Mouse (Mus musculus) stomach, postnatal 0 days (tissue): ENCODE data around the gene Rab17. TPM values are rescaled to one million over a fixed set of nuclear protein-coding genes. Genes with fewer than 3 reads are reported as not detected.

Experiments
- ATAC-seq: fragments of 200-750 bp; cut with Nextera tagmentation; 2 replicates; pipeline ENCODE4 v1.8.0; 2017; ENCODE audit not compliant: low FRiP score, low TSS enrichment
- DNase-seq: peaks from one replicate; pipeline ENCODE4 v3.0.0-alpha.2; 2016; ENCODE audit warnings: low spot score
- H3K27ac ChIP-seq: fragments of 300-500 bp; sonication (generic); replicated peaks from 2 replicates; pipeline ENCODE4 v1.5.1; 2014; ENCODE audit warnings: mild to moderate bottlenecking, control low read depth
- H3K27me3 ChIP-seq: fragments of 300-500 bp; sonication (generic); 2 replicates; pipeline ENCODE4 v1.6.1; 2014; ENCODE audit warnings: low read length; ENCODE audit not compliant: control insufficient read depth, insufficient read depth
- H3K36me3 ChIP-seq: fragments of 300-500 bp; sonication (generic); 2 replicates; pipeline ENCODE4 v1.6.1; 2014; ENCODE audit warnings: low read length, mixed read lengths; ENCODE audit not compliant: control insufficient read depth, insufficient read depth
- H3K4me1 ChIP-seq: fragments of 300-500 bp; sonication (generic); replicated peaks from 2 replicates; pipeline ENCODE4 v1.6.1; 2014; ENCODE audit warnings: antibody characterized with exemption; ENCODE audit not compliant: control insufficient read depth, insufficient read depth
- H3K4me2 ChIP-seq: fragments of 300-500 bp; sonication (generic); replicated peaks from 2 replicates; pipeline ENCODE4 v1.6.1; 2014; ENCODE audit warnings: low read depth, mild to moderate bottlenecking, control low read depth, moderate library complexity
- H3K4me3 ChIP-seq: fragments of 300-500 bp; sonication (generic); 2 replicates; pipeline ENCODE4 v1.5.1; 2014; ENCODE audit warnings: low read depth, low read length, control low read depth
- H3K9ac ChIP-seq: fragments of 300-500 bp; sonication (generic); 2 replicates; pipeline ENCODE4 v1.6.1; 2014; ENCODE audit warnings: mild to moderate bottlenecking, low read length, control low read depth, mixed read lengths
- H3K9me3 ChIP-seq: fragments of 300-500 bp; sonication (generic); 2 replicates; pipeline ENCODE4 v1.6.1; 2016; ENCODE audit warnings: low read length; ENCODE audit not compliant: control insufficient read depth
- CTCF ChIP-seq: IDR thresholded peaks from 2 replicates; pipeline ENCODE4 v1.5.1; 2016; ENCODE audit warnings: antibody characterized with exemption, low read depth, mild to moderate bottlenecking, moderate library complexity
- EP300 ChIP-seq: optimal IDR thresholded peaks from 2 replicates; pipeline ENCODE3; 2016; ENCODE audit warnings: antibody characterized with exemption
- WGBS: fragments of 180-500 bp; shearing (Covaris S2); extraction: QIAGEN DNeasy Blood & Tissue Kit; methylation state at CpG from one replicate; pipeline ENCODE4 v1.1.7; 2014; 5-methylcytosine and 5-hydroxymethylcytosine counted together
- polyA plus RNA-seq: library from polyadenylated mRNA; unstranded; fragments of >200 nt; fragmentation: Nextera tagmentation; extraction: Ambion mirVana; gene quantifications from 2 replicates; pipeline ENCODE4 v1.2.1, GENCODE M21; 2015

Gene Rab17
- polyA plus RNA-seq, 1 experiment from 2014 or later: 5.7 TPM

GRCm38 (mm10) chr1:91003522-91004253 lies 34.2 kb upstream of the Rab17 start:
- Histone ChIP-seq H3K9me3 (no peaks in the 10 kb centered on the region), H3K36me3 (no peaks in the 10 kb centered on the region), H3K9ac (no peak overlapping the region), H3K4me2 (no peak overlapping the region), H3K4me1 (peaks cover 4% of the 10 kb centered on the region), H3K27ac (no peak overlapping the region), H3K27me3 (no peaks in the 10 kb centered on the region), H3K4me3 (no peak overlapping the region)
- 70% methylated on average over 8 of the region's 8 CpGs for WGBS
- no peak for ATAC-seq
- DNase-seq: no peak
- TF ChIP-seq CTCF: no peak

DNA sequence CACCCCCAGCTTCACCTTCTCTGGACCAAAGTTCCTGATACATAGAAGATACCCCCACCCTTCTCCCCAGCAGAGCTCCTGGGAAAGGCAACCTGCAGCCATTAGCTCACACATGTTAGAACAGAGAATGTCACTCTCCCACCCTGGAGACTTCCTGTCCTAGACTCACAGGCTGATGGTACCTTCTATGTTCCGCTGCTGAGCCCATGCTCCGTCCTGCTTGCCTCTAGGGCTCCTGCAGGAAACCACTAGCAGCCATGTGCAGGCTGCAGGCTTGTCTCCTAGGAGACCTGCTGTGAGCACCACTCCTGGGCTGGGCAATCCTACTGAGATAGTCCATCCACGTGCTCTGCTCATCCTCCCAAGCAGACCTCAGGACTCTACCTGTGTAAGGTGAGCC lies 33.2 kb upstream of the Rab17 start:
- DNase-seq (no peak), ATAC-seq (no peak)
- Histone ChIP-seq H3K27ac (no peak overlapping the region), H3K4me3 (no peak overlapping the region), H3K4me2 (no peak overlapping the region), H3K36me3 (no peaks in the 10 kb centered on the region), H3K4me1 (peaks cover 4% of the 10 kb centered on the region), H3K9me3 (no peaks in the 10 kb centered on the region), H3K9ac (no peak overlapping the region), H3K27me3 (no peaks in the 10 kb centered on the region)
- WGBS: 85% methylated on average over 3 of the region's 3 CpGs
- TF ChIP-seq EP300 (no peak), CTCF (no peak)

DNA sequence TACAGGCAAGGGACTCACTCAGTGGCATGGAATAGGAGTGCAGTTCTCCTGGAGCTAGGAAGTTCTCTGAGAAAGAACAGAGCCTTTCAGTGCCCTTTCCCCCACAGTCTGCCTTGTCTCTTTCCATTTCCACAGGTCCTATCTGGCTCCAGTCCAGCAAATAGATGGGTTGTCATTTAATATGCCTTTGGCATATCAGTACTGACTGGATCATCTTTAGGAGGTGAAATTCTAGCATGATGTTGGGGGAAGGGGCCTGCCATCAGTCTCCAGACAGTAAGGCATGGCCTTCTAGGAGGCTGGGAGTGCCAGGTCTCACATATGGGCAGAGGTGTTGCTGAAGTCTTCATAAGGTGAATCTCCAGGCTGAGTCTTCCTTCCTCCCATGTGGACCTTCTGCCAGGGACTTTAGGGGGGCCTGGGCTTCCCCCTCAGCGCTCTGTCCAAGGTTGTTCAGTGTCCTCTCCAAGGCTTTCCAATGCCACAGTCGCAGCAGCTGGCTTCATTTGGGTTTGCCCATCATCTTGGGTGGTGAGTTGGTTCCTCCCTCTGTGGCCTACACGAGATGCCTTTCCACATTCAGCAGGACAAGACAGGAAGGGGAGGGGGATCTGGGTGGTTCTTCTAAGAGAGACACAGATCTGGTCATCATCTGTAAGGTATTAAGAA lies 32.5 kb upstream of the Rab17 start:
- DNase-seq: no peak
- no peak for TF ChIP-seq EP300
- no peaks in the 10 kb centered on the region for H3K36me3 ChIP-seq
- H3K4me2 ChIP-seq: no peak overlapping the region
- no peaks in the 10 kb centered on the region for H3K27me3 ChIP-seq
- H3K9ac ChIP-seq: no peak overlapping the region
- WGBS: 78% methylated on average over 3 of the region's 3 CpGs
- H3K4me1 ChIP-seq: peaks cover 4% of the 10 kb centered on the region
- H3K27ac ChIP-seq: no peak overlapping the region
- H3K9me3 ChIP-seq: no peaks in the 10 kb centered on the region
- no peak; the same call in 1 of the 2 replicates for ATAC-seq
- H3K4me3 ChIP-seq: no peak overlapping the region

GRCm38 (mm10) chr1:91001101-91001500 lies 31.6 kb upstream of the Rab17 start:
- H3K9me3 ChIP-seq: no peaks in the 10 kb centered on the region
- WGBS: 92% methylated on average over 3 of the region's 3 CpGs
- TF ChIP-seq CTCF (no peak), EP300 (no peak)
- no peak overlapping the region for H3K27ac ChIP-seq
- no peaks in the 10 kb centered on the region for H3K27me3 ChIP-seq
- H3K4me3 ChIP-seq: no peak overlapping the region
- no peak for DNase-seq
- peaks cover 4% of the 10 kb centered on the region for H3K4me1 ChIP-seq
- ATAC-seq: no peak
- no peak overlapping the region for H3K9ac ChIP-seq
- no peaks in the 10 kb centered on the region for H3K36me3 ChIP-seq
- no peak overlapping the region for H3K4me2 ChIP-seq

GRCm38 (mm10) chr1:90999911-91000601 lies 30.6 kb upstream of the Rab17 start:
- H3K4me3 ChIP-seq: peak overlapping the region; percentile 70; the same call in 1 of the 2 replicates
- 57% methylated on average over 10 of the region's 10 CpGs for WGBS
- no peak overlapping the region for H3K27ac ChIP-seq
- ATAC-seq (no peak), DNase-seq (no peak)
- no peaks in the 10 kb centered on the region for H3K9me3 ChIP-seq
- peaks cover 4% of the 10 kb centered on the region for H3K4me1 ChIP-seq
- H3K9ac ChIP-seq: no peak overlapping the region
- TF ChIP-seq EP300 (no peak), CTCF (no peak)
- no peaks in the 10 kb centered on the region for H3K36me3 ChIP-seq
- H3K27me3 ChIP-seq: no peaks in the 10 kb centered on the region
- peak overlapping the region; percentile 98 for H3K4me2 ChIP-seq
